Mouse (Mus musculus) small intestine, adult 2 months (tissue): ENCODE data around the gene Snx11.

ENCODE experiments used
- CTCF ChIP-seq: fragments of 200-500 bp; IDR thresholded peaks from 2 replicates; pipeline ENCODE4 v1.5.1; 2012; ENCODE audit warnings: low read depth, mild to moderate bottlenecking, control low read depth, inconsistent platforms, low read length, moderate library complexity, mixed read lengths; ENCODE audit not compliant: insufficient replicate concordance, insufficient read length; ENCODE audit errors: extremely low read depth
- POLR2A ChIP-seq: fragments of 200-500 bp; IDR thresholded peaks from 2 replicates; pipeline ENCODE4 v1.6.1; 2012; ENCODE audit warnings: low read depth, mild to moderate bottlenecking, control low read depth, inconsistent platforms, low read length, moderate library complexity

DNA sequence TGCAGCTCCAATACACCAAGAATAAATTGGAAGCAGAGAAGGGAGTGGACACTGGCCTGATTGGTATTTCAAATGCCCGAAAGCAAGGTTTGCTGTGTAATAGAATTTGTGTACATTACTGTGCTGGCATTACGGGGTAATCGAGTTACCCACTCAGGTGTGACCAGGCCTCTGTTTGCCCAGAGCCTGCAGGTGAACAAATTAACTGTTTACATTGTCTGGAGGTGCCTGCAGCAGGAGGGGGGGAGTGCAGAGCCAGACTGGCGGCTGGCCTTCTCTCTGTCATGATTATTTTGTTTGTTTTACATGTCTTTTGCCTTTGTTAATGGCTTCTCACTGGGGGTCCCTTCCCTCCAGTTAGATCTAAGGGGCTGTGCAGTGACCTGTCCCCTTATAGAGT is 44.7 kb downstream of the Snx11 start:
- no peak for TF ChIP-seq POLR2A
- TF ChIP-seq CTCF: no peak
